Mouse (Mus musculus): Measurements from ENCODE around the gene Nrgn. TPM values are rescaled to one million over a fixed set of nuclear protein-coding genes. Genes with fewer than 3 reads are reported as not detected.
A peak's percentile ranks its signal among the peaks of the same experiment; 100 is the strongest.

Gene Nrgn
- polyA plus RNA-seq, 1 experiment from 2014 or later, result 5.1 TPM

DNA sequence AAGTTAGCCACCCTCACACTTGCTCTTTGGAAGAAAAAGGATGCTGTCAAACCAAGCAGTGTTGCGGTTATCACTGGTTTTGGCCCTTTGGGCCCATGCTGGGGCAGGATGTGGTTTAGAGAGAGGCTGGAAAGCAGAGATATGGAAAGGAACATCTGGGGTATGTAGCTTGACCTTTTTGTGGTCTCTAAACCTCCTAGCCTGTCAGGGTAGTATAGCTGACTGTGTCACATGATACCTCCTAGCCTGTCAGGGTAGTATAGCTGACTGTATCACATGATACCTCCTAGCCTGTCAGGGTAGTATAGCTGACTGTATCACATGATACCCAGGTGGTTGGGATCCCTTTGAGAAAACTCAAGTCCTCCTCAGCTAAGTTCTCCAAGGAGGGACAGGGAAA lies 1.6 kb upstream of the Nrgn start:
- no peak for ATAC-seq (ENCODE audit: insufficient number of reproducible peaks, insufficient read depth, low FRiP score, low TSS enrichment, low read depth)
- 84% methylated on average over 1 of the region's 1 CpGs for WGBS
- Histone ChIP-seq H3K4me2 (no peak overlapping the region), H3K9ac (replicated peaks) (no peak overlapping the region), H3K9me3 (no peaks in the 10 kb centered on the region), H3K4me3 (replicated peaks) (no peak overlapping the region), H3K27ac (no peak overlapping the region), H3K36me3 (no peaks in the 10 kb centered on the region), H3K27me3 (peaks cover 69% of the 10 kb centered on the region), H3K4me1 (replicated peaks) (peaks cover 30% of the 10 kb centered on the region)

DNA sequence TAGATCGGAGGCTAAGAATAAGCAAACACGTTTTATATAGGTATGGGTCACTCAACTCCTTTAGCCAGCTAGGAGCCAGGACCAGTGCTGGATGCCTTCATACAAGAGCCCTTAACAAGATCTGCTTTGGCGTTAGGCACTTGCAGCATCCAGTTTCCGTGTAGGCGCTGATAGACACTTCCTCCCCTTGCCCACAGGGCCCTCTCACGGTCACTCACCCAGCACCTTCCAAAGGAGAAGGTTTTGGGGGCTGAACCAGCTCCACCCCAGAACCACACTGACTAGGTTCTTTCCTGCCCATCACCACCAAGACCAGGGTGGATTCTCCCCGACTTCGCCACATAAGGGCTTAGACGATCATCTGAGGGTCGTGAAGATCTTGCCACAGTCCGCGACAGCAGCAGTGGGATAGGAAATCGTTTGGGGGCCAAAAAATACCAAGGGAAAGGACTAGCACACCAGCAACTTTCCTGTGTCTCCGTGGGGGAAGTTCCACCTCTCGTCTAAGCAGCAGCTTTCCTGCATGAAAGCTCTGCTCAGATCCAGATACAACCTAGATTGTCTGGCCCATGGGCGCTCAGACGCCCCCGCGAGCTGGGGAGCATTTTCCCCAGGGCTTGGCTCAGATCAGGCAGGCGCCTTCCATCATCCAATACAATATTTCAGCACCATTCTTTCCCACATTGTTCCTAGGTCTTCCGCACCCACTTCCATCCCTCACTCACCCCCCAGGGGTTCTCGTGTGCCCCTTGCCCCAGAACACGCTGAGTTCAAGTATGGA lies 763 bp downstream of the Nrgn start:
- H3K4me1 ChIP-seq (replicated peaks), result peaks cover 24% of the 10 kb centered on the region
- peak overlapping the region; percentile 87 for H3K4me2 ChIP-seq
- no peak overlapping the region for H3K27ac ChIP-seq
- no peak for ATAC-seq (ENCODE audit: insufficient number of reproducible peaks, insufficient read depth, low FRiP score, low TSS enrichment, low read depth)
- H3K36me3 ChIP-seq, result no peaks in the 10 kb centered on the region
- H3K4me3 ChIP-seq (replicated peaks), result peak overlapping the region; percentile 44
- no peaks in the 10 kb centered on the region for H3K9me3 ChIP-seq
- peak overlapping the region; percentile 37; the same call in 1 of the 2 replicates for H3K9ac ChIP-seq (replicated peaks)
- H3K27me3 ChIP-seq, result peaks cover 89% of the 10 kb centered on the region
- 2% methylated on average over 23 of the region's 23 CpGs for WGBS

DNA sequence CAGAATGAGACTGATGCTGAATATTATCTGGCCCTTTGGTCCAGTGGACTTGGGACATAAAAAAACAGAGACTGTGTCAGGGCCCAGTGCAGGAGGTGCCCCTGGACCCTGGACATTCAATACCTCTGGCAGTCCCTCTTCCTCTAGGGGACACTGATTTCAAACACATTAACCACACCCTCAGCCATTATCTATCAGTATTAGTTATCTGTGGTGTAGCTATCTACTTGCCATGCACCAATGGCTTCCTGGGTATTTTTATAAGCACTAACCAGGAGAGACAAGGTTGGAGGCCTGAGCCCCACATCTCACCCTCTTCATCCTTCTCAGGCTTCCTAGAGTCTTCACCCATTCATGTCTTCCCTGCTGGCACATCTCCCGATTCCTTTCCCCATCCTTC lies 2.3 kb downstream of the Nrgn start:
- peaks cover 26% of the 10 kb centered on the region for H3K4me1 ChIP-seq (replicated peaks)
- peaks cover 95% of the 10 kb centered on the region for H3K27me3 ChIP-seq
- no peak for ATAC-seq (ENCODE audit: insufficient number of reproducible peaks, insufficient read depth, low FRiP score, low TSS enrichment, low read depth)
- no peaks in the 10 kb centered on the region for H3K9me3 ChIP-seq
- WGBS, result 63% methylated on average over 1 of the region's 1 CpGs
- no peak overlapping the region for H3K4me2 ChIP-seq
- H3K4me3 ChIP-seq (replicated peaks), result no peak overlapping the region
- no peak overlapping the region for H3K9ac ChIP-seq (replicated peaks)
- H3K27ac ChIP-seq, result no peak overlapping the region
- H3K36me3 ChIP-seq, result no peaks in the 10 kb centered on the region

DNA sequence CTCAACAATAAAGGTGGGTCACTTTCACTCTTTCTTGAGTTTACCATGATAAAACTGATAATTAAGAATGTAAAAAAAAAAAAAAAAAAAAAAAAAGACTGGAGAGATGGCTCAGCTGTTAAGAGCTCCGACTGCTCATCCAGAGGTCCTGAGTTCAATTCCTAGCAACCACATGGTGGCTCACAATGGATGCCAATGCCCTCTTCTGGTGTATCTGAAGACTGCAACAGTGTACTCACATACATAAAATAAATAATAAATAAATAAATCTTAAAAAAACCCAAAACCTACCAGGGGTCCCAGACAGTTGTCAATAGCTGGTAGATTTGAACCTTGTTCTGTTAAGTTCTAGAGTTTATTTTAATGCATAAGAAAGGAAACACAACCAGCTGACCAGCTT lies 5.8 kb downstream of the Nrgn start:
- Histone ChIP-seq H3K4me2 (no peak overlapping the region), H3K4me1 (replicated peaks) (peaks cover 19% of the 10 kb centered on the region), H3K27me3 (peaks cover 91% of the 10 kb centered on the region), H3K9ac (replicated peaks) (no peak overlapping the region), H3K36me3 (no peaks in the 10 kb centered on the region), H3K4me3 (replicated peaks) (no peak overlapping the region), H3K27ac (no peak overlapping the region), H3K9me3 (no peaks in the 10 kb centered on the region)
- ATAC-seq (ENCODE audit: insufficient number of reproducible peaks, insufficient read depth, low FRiP score, low TSS enrichment, low read depth), result no peak
- 89% methylated on average over 1 of the region's 1 CpGs for WGBS

DNA sequence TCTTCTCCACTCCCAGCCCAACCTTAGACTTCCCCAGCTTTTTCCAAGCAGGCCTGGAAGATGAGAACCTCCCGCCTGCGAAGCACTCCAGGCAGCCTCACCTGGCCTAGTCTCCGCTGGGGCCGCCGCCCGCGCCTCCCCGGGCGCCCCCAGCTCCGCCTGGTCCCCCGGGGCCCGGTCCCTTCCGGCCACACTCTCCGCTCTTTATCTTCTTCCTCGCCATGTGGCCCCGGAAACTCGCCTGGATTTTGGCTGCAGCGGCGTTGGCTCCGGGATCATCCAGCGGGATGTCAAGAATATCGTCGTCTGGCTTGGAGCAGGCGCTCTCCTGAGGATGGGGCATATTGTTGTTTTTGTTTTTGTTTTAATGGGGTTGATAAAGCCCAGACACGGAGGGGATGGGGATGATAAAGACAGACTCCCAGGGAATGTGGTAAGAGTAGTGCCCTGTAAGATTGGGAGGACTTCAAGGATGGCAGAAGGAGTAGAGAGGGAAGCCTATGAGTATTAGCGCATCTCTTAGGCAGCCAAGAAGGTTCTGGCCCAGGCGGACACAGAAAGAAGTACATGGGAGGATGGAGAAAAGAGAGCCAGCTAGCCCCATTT lies 6.8 kb downstream of the Nrgn start:
- Histone ChIP-seq H3K4me3 (replicated peaks) (0 out of 2 replicates have a peak overlapping the region, but pooled peaks have one; percentile 15), H3K36me3 (no peaks in the 10 kb centered on the region), H3K27me3 (peaks cover 81% of the 10 kb centered on the region), H3K4me2 (0 out of 2 replicates have a peak overlapping the region, but pooled peaks have one; percentile 32), H3K9me3 (no peaks in the 10 kb centered on the region), H3K4me1 (replicated peaks) (peaks cover 22% of the 10 kb centered on the region), H3K9ac (replicated peaks) (0 out of 2 replicates have a peak overlapping the region, but pooled peaks have one; percentile 1), H3K27ac (no peak overlapping the region)
- 8% methylated on average over 26 of the region's 27 CpGs for WGBS
- ATAC-seq (ENCODE audit: insufficient number of reproducible peaks, insufficient read depth, low FRiP score, low TSS enrichment, low read depth), result no peak

DNA sequence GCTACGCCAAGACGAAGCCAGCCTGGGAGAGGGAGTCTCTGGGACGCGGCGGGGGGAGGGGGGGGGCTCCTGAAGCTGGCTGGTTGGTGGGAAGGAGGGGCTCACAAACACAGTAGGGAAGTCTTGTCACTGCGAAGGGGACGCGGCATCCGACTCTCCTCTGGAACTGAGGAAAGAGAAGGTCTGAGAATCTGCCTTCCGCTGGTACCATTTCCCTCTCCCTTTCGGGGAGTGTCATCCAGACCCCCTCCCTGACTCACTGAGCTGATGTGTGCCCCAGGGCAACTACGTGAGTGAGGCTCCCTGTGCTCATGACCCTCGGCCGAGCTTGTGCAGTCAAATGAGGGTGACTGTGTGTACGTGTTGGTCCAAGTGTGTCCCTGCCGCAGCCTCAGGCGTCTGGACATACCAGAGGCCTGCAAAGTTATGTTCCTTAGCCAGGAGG lies 7.5 kb downstream of the Nrgn start:
- Histone ChIP-seq H3K4me2 (peak overlapping the region; percentile 52), H3K36me3 (no peaks in the 10 kb centered on the region), H3K4me3 (replicated peaks) (peak overlapping the region; percentile 24), H3K9me3 (no peaks in the 10 kb centered on the region), H3K4me1 (replicated peaks) (peaks cover 22% of the 10 kb centered on the region), H3K9ac (replicated peaks) (0 out of 2 replicates have a peak overlapping the region, but pooled peaks have one; percentile 12), H3K27ac (no peak overlapping the region), H3K27me3 (peaks cover 78% of the 10 kb centered on the region)
- 11% methylated on average over 15 of the region's 17 CpGs for WGBS
- ATAC-seq (ENCODE audit: insufficient number of reproducible peaks, insufficient read depth, low FRiP score, low TSS enrichment, low read depth), result 0 out of 2 replicates have a peak, but pooled peaks have one; percentile 40

DNA sequence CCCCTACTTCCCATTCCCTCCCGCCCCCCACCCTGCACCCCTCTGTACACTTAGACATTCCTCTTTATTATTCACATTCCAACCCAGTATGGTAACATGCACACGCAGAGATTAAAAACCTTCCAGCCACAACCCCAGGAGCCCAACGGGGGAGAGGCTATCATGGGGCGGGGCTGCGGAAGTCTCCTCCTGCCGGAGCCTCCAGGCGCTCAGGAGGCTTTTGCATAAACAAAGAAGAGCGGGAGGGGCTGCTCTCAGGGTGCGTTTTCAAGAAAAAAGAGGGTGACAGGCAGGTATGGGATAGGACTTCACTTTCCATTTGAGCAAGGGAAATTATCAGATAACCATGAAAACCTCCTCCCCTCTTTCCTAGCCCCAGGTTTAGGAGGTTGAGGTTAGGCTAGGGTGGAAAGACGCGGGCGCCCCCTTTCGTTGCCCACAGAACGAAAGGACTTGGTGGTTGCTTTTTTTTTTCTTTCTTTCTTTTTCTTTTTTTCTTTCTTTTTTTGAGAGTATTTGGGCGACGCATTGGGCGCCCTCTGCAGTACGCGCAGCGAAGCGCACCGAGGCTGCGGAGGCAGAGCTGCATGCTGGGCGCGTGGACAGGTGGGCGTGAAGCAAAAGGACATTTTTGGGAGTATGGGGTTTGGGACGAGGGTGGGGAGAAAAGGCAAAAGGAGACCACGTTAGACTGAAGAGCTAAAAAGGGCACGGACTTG lies 8.1 kb downstream of the Nrgn start:
- peaks cover 22% of the 10 kb centered on the region for H3K4me1 ChIP-seq (replicated peaks)
- H3K27ac ChIP-seq, result no peak overlapping the region
- H3K4me3 ChIP-seq (replicated peaks), result peak overlapping the region; percentile 24
- H3K36me3 ChIP-seq, result no peaks in the 10 kb centered on the region
- no peaks in the 10 kb centered on the region for H3K9me3 ChIP-seq
- peak overlapping the region; percentile 12; the same call in 1 of the 2 replicates for H3K9ac ChIP-seq (replicated peaks)
- ATAC-seq (ENCODE audit: insufficient number of reproducible peaks, insufficient read depth, low FRiP score, low TSS enrichment, low read depth), result no peak; the same call in 1 of the 2 replicates
- H3K27me3 ChIP-seq, result peaks cover 78% of the 10 kb centered on the region
- H3K4me2 ChIP-seq, result peak overlapping the region; percentile 52
- WGBS, result 2% methylated on average over 29 of the region's 29 CpGs

DNA sequence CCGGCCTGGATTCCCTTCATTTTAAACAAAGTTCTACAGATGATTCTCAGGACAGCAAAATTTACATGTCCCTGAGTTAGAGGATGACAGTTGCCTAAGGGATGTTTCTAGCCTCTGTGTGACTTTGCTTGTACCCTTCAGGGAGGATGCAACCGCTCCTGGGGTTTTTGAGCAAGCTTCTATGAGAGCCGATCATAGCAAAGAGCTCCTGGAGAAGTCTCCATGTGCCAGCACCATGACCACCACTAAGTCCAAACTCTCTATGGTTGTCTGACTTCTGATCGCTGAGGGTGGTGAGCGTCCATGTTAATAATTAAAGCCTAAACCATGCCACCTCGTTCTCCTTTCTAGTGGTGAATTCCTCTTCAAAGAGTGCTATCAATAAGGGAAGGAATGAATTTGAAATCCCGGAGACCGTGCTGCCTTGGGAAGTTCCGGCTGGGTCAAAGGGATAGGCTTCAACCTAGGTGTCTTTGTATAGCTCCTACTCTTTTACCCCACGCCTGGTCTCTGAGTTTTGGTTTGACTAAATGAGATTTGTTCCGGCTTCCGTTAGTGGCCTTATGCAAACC lies 8.7 kb downstream of the Nrgn start:
- Histone ChIP-seq H3K36me3 (no peaks in the 10 kb centered on the region), H3K27ac (no peak overlapping the region), H3K27me3 (peaks cover 77% of the 10 kb centered on the region), H3K9ac (replicated peaks) (no peak overlapping the region), H3K9me3 (no peaks in the 10 kb centered on the region), H3K4me1 (replicated peaks) (peaks cover 27% of the 10 kb centered on the region), H3K4me2 (peak overlapping the region; percentile 52), H3K4me3 (replicated peaks) (peak overlapping the region; percentile 24; the same call in 1 of the 2 replicates)
- no peak for ATAC-seq (ENCODE audit: insufficient number of reproducible peaks, insufficient read depth, low FRiP score, low TSS enrichment, low read depth)
- 30% methylated on average over 12 of the region's 12 CpGs for WGBS

DNA sequence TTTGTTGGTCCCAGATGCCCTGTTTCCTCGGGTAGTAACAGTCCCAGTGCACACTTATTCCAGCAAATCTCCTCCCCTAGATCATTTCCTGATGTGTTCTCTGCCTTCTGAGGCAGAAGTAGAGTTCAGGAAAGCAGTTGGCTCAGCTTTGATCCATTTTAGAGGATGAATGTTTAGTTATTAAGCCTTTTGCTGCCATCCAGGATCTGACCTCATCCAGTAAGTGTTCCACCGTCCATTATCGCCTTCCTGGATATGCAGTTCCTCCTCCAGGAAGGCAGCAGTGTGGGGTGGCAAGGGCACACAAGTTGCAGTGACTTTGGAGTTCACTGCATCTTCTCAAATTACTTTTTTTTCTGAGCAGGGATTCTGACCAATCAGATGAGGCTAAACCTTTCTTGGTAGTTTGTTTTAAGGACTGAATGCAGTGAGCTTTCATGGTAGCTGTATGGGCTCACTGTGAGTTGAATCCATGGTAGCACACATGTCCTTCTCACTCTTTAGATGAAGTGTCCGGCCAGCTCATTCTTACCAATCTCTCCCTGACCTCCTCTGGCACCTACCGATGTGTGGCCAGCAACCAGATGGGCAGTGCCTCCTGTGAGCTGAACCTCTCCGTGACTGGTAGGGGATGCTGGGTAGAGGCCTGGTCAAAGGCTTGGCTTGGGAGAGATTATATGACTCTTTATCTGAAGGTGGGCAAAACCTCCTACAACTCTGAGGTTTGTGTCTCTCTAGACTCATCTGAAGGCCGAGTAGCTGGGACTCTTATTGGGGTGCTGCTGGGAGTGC lies 10.7 kb downstream of the Nrgn start:
- Histone ChIP-seq H3K4me3 (replicated peaks) (no peak overlapping the region), H3K4me1 (replicated peaks) (peaks cover 29% of the 10 kb centered on the region), H3K27me3 (peaks cover 76% of the 10 kb centered on the region), H3K9me3 (no peaks in the 10 kb centered on the region), H3K27ac (no peak overlapping the region), H3K36me3 (no peaks in the 10 kb centered on the region), H3K4me2 (no peak overlapping the region), H3K9ac (replicated peaks) (no peak overlapping the region)
- no peak for ATAC-seq (ENCODE audit: insufficient number of reproducible peaks, insufficient read depth, low FRiP score, low TSS enrichment, low read depth)
- WGBS, result 57% methylated on average over 7 of the region's 7 CpGs

DNA sequence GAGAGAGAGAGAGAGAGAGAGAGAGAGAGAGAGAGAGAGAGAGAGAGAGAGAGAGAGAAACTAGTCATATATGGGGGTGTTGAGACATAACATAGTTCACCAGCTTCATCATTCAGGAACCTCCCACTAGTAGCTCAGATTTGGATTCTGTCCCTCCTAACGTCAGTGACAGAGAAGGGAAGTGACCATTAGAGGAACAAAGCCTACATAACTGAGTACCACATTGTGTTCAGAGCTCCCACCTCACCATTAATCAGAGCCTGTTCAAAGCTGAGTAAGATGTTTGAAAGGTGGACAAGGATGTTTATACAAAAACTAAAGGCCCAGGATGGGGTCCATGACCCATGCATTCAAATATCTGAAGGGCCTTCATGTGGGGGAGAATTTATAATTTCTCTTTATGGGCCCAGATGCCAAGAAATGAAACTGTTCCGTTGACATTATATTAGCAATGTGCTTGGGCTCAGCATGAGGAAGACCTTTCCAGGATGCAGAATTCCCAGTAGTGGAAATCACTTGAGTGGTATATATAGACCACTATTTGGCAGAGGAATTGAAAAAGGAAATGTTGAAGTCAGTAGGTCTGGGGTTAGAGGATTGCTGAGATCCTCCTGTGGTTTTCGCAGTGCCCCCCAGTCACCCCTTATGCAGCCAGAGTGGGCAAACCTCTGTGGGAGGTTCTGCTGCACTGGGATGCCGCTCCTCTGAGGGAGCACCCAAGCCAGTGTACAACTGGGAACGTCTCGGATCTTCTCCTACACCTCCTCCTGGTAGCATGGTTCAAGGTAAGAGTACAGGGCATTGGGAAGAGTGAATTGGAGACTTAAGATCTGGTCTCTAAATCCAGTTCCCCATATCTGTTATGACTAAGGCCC lies 11.8 kb downstream of the Nrgn start:
- H3K27me3 ChIP-seq, result peaks cover 72% of the 10 kb centered on the region
- no peaks in the 10 kb centered on the region for H3K9me3 ChIP-seq
- WGBS, result 80% methylated on average over 6 of the region's 6 CpGs
- no peak overlapping the region for H3K27ac ChIP-seq
- H3K36me3 ChIP-seq, result no peaks in the 10 kb centered on the region
- H3K9ac ChIP-seq (replicated peaks), result no peak overlapping the region
- H3K4me3 ChIP-seq (replicated peaks), result no peak overlapping the region
- no peak for ATAC-seq (ENCODE audit: insufficient number of reproducible peaks, insufficient read depth, low FRiP score, low TSS enrichment, low read depth)
- peaks cover 29% of the 10 kb centered on the region for H3K4me1 ChIP-seq (replicated peaks)
- no peak overlapping the region for H3K4me2 ChIP-seq

Measured in limb, embryonic 12.5 days (tissue).